Mouse (Mus musculus) E14TG2a.4 (cell line): Measurements from ENCODE around the gene Igsf3.
A peak's percentile ranks its signal among the peaks of the same experiment; 100 is the strongest.

Experiments used
- H3K27me3 ChIP-seq: 2 replicates; pipeline ENCODE4 v1.6.1; 2014; ENCODE audit warnings: low read length, control low read depth; ENCODE audit not compliant: insufficient read depth
- H3K36me3 ChIP-seq: 2 replicates; pipeline ENCODE4 v1.6.1; 2014; ENCODE audit warnings: low read length, control low read depth; ENCODE audit not compliant: insufficient read depth
- H3K4me1 ChIP-seq: replicated peaks from 2 replicates; pipeline ENCODE4 v1.6.1; 2014; ENCODE audit warnings: low read depth, low read length, control low read depth
- H3K4me3 ChIP-seq: replicated peaks from 2 replicates; pipeline ENCODE4 v1.5.1; 2014; ENCODE audit warnings: mild to moderate bottlenecking, low read length
- H3K9me3 ChIP-seq: 2 replicates; pipeline ENCODE4 v1.6.1; 2014; ENCODE audit warnings: low read length, control low read depth
- CTCF ChIP-seq: conservative IDR thresholded peaks from 2 replicates; pipeline ENCODE4 v1.5.1; 2014; ENCODE audit warnings: low read length
- NANOG ChIP-seq: IDR thresholded peaks from 2 replicates; pipeline ENCODE4 v1.6.1; 2014; ENCODE audit warnings: borderline replicate concordance, low read length, mixed read lengths
- POU5F1 ChIP-seq: IDR thresholded peaks from 2 replicates; pipeline ENCODE4 v1.6.1; 2014; ENCODE audit warnings: low read length, borderline replicate concordance

The Igsf3 gene

GRCm38 (mm10) chr3:101500393-101501051, 123.6 kb downstream of the Igsf3 start:
- H3K4me3 ChIP-seq = no peak overlapping the region
- no peaks in the 10 kb centered on the region for H3K36me3 ChIP-seq
- H3K27me3 ChIP-seq = no peaks in the 10 kb centered on the region; the same call in 1 of the 2 replicates
- TF ChIP-seq CTCF (no peak), POU5F1 (no peak), NANOG (no peak)
- H3K4me1 ChIP-seq = 0 out of 2 replicates have a peak, but pooled peaks cover 8% of the 10 kb centered on the region
- H3K9me3 ChIP-seq = peaks cover 22% of the 10 kb centered on the region

DNA sequence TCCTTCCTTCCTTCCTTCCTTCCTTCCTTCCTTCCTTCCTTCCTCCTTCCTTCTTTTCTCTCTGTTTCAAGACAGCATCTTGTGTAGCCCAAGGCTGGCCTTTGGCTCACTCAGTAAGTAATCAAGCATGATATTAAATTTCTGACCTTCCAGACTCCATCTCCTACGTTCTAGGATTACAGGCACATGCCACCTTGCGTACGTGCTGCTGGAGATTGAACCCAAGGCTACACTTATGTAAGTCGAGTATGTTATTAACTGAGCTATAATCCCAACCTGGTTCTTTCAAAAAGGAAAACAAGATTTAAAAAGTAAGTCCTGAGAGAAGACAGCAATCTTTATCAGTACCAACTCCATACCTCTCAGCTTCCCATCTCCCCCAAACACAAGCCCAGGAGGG, 124.7 kb downstream of the Igsf3 start:
- Histone ChIP-seq H3K9me3 (peaks cover 24% of the 10 kb centered on the region), H3K27me3 (no peaks in the 10 kb centered on the region; the same call in 1 of the 2 replicates), H3K36me3 (no peaks in the 10 kb centered on the region), H3K4me3 (no peak overlapping the region), H3K4me1 (peaks cover 17% of the 10 kb centered on the region)
- no peak for TF ChIP-seq POU5F1
- TF ChIP-seq NANOG = no peak
- TF ChIP-seq CTCF = no peak

DNA sequence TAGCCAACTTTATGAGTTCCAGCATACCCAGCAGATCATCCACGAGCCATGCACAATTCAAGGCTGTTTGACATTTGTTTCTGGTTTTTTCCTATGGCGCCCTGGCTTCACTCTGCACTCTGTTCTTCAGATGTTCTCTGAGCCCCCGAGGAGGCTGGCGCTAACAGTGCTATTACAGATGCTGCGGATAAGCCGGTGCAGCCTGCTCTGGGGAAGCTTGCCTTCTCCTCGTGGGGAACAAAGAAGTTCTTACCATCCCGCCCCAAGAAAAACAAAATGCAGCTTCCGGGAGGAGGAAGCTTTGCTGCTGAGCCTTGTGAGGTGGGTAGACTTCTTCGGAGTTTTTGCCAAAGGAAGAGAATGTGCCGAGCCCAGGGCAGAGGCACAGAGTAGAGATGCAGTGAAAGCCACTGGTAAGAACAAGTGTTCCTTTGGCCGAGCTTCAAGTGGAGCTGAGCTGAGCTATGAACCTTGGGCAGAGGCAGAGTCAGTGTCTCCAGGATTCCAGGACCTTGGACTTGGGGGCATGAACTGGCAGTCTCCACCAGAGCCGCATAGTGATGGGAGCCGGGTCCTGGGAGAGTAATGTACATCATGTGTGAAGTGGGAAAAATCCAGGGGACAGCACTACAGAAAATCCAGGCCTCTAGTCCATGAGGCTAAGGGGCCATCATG, 125.3 kb downstream of the Igsf3 start:
- H3K4me1 ChIP-seq = peaks cover 23% of the 10 kb centered on the region
- H3K4me3 ChIP-seq = no peak overlapping the region
- H3K9me3 ChIP-seq = peaks cover 23% of the 10 kb centered on the region
- no peak for TF ChIP-seq CTCF
- no peak for TF ChIP-seq NANOG
- no peak for TF ChIP-seq POU5F1
- H3K27me3 ChIP-seq = no peaks in the 10 kb centered on the region; the same call in 1 of the 2 replicates
- no peaks in the 10 kb centered on the region for H3K36me3 ChIP-seq

GRCm38 (mm10) chr3:101506179-101506578, 129.3 kb downstream of the Igsf3 start:
- Histone ChIP-seq H3K9me3 (peaks cover 23% of the 10 kb centered on the region), H3K4me3 (no peak overlapping the region), H3K27me3 (no peaks in the 10 kb centered on the region; the same call in 1 of the 2 replicates), H3K4me1 (peaks cover 21% of the 10 kb centered on the region), H3K36me3 (no peaks in the 10 kb centered on the region)
- TF ChIP-seq NANOG (peak; percentile 46; the same call in 1 of the 2 replicates), CTCF (no peak)

DNA sequence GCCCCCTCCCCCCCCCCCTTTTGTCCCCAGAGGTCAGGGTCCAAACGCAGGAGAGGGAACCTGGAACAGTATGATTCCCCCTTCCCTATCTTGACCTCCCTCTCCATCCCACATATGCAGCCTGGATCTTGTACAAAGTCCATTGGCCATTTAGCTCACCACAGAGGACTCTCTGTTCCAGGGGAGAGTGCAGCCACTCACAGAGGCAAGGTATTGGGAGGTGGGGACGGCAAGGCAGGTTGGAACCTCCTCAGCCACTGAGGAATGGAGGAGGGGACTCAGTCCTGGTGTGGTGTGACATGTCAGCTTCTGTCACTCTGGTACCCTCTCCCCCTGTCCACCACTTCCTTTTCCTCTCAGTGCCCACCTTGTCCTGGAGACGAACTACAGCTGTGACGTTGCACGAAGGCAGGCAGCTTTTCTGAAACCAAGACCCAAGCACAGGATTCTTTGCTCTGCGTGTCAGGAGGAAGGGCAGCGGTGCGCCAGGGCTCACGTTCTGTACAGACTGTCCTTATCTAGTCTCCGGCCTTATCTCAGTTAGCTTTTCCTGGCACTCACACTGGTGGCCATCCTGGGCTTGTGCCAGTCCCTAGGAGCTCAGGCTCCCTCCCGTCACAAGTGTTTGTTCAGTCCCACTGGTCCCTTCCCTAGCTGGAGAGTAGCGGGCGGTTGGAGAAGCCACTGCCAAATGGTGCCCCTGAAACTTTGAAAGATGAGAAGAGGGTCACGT, 130.3 kb downstream of the Igsf3 start:
- Histone ChIP-seq H3K36me3 (no peaks in the 10 kb centered on the region), H3K9me3 (peaks cover 23% of the 10 kb centered on the region), H3K4me1 (peaks cover 20% of the 10 kb centered on the region), H3K4me3 (no peak overlapping the region), H3K27me3 (no peaks in the 10 kb centered on the region; the same call in 1 of the 2 replicates)
- TF ChIP-seq POU5F1 = no peak
- TF ChIP-seq CTCF = no peak
- no peak for TF ChIP-seq NANOG

- Histone ChIP-seq H3K27me3 (no peaks in the 10 kb centered on the region; the same call in 1 of the 2 replicates), H3K4me1 (peaks cover 17% of the 10 kb centered on the region), H3K9me3 (peaks cover 23% of the 10 kb centered on the region), H3K36me3 (no peaks in the 10 kb centered on the region), H3K4me3 (no peak overlapping the region)
- no peak for TF ChIP-seq POU5F1
- TF ChIP-seq NANOG = no peak
- no peak for TF ChIP-seq CTCF
These were observed 130.9 kb downstream of the Igsf3 start for GRCm38 (mm10) chr3:101507766-101508165.

DNA sequence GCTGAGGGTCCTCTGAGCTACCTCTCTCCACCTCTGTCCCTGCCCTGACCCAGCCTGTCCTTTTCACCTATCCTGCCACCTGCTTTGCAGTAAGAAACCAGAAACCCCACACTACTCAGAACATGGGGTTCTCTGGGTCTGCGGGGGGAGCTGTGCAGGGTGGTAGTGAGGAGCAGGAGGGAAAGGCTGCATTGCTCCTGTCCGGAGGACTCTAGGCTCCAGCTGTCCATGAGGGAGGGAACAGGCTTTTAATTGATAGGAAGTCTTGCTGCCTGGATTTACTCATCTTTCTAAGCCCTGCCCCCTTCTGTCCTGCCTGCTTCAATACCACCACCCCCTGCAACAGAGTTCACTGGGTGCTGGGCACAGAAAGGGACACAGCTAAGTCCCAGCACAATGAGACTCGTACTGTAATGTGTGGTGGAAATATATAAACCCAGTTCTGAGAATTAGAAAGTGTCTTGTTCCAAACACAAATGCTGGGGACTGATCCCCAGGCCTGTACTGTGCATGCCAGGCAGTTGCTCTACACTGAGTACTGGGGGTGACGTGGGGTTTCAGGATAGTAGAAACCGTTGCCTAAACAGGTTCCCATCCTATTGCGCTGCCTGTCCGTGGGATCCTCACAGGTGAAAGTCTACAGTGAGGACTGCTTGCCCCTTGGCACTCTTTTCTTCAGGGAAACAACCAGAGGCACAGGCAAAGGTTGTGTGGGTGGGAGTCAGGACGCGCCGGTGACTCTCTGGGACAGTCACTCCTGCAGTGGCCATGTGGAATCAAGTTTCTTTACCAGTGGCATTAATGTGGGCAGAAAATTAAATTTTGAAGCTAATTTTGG, 133.0 kb downstream of the Igsf3 start:
- Histone ChIP-seq H3K4me1 (peaks cover 17% of the 10 kb centered on the region), H3K36me3 (no peaks in the 10 kb centered on the region)
- TF ChIP-seq NANOG (no peak), POU5F1 (no peak), CTCF (no peak)

More for the DNA sequence above, 133.0 kb downstream of the Igsf3 start:
- peaks cover 10% of the 10 kb centered on the region for H3K9me3 ChIP-seq
- no peaks in the 10 kb centered on the region for H3K27me3 ChIP-seq
- H3K4me3 ChIP-seq = no peak overlapping the region
